Mouse (Mus musculus) liver, embryonic 14.5 days (tissue): ENCODE data around the gene Mgat5.

ENCODE experiments used
- CTCF ChIP-seq: IDR thresholded peaks from 2 replicates; pipeline ENCODE4 v1.5.1; 2016; ENCODE audit warnings: antibody characterized with exemption, low read depth, control low read depth
- EP300 ChIP-seq: IDR thresholded peaks from 2 replicates; pipeline ENCODE4 v1.6.1; 2016; ENCODE audit warnings: antibody characterized with exemption, low read depth

DNA sequence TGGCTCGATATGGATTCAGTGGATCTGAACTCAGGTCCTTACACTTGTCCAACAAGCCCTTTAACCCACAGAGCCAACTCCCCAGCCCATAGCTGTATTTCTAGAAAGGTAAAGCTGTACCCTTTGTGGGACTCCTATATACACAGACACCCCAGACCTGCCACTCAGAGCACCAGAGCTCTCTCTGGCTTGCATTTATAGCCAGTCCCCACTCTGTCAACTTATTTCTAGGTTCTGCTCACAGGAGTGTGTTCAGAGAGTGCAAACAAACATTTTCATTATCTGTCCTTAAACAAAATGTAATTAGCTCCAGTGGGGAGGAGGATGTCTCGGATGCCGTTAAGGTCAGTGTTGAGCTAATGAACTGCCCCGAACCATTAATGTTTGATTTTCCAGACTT lies 102.5 kb downstream of the Mgat5 start:
- no peak for TF ChIP-seq CTCF
- no peak for TF ChIP-seq EP300
